Mouse (Mus musculus) embryonic facial prominence, embryonic 10.5 days (tissue): ENCODE data around the gene Crocc2. TPM values are rescaled to one million over a fixed set of nuclear protein-coding genes. Genes with fewer than 3 reads are reported as not detected.

Experiments used
- DNase-seq: peaks from one replicate; pipeline ENCODE4 v3.0.0-alpha.2; 2017; ENCODE audit warnings: low spot score
- H3K27ac ChIP-seq: fragments of 300-500 bp; sonication (generic); replicated peaks from 2 replicates; pipeline ENCODE4 v1.5.1; 2016; ENCODE audit warnings: mild to moderate bottlenecking
- H3K27me3 ChIP-seq: fragments of 300-500 bp; sonication (generic); replicated peaks from 2 replicates; pipeline ENCODE4 v1.6.1; 2016; ENCODE audit warnings: low read depth, mild to moderate bottlenecking; ENCODE audit not compliant: poor library complexity, severe bottlenecking
- H3K36me3 ChIP-seq: fragments of 300-500 bp; sonication (generic); replicated peaks from 2 replicates; pipeline ENCODE4 v1.6.1; 2016; ENCODE audit warnings: mild to moderate bottlenecking, moderate library complexity
- H3K4me1 ChIP-seq: fragments of 300-500 bp; sonication (generic); 2 replicates; pipeline ENCODE4 v1.6.1; 2016
- H3K4me3 ChIP-seq: fragments of 300-500 bp; sonication (generic); 2 replicates; pipeline ENCODE4 v1.5.1; 2016; ENCODE audit warnings: mild to moderate bottlenecking, moderate library complexity
- H3K9me3 ChIP-seq: fragments of 300-500 bp; sonication (generic); 2 replicates; pipeline ENCODE4 v1.6.1; 2016; ENCODE audit warnings: mild to moderate bottlenecking
- WGBS: fragments of 180-500 bp; shearing (Covaris S2); methylation state at CpG from one replicate; pipeline ENCODE4 v1.1.7; 2016; 5-methylcytosine and 5-hydroxymethylcytosine counted together
- polyA plus RNA-seq: library from polyadenylated mRNA; unstranded; fragments of >200 nt; fragmentation: Nextera tagmentation; extraction: Ambion mirVana; gene quantifications from 2 replicates; pipeline ENCODE4 v1.2.1, GENCODE M21; 2016

The Crocc2 gene
- polyA plus RNA-seq, result 0.19 and 0.20 TPM in 2 replicates

GRCm38 (mm10) chr1:93168295-93168775 lies at the start of gene Crocc2:
Gene Crocc2, plus strand, starts transcription at chr1:93168725.
- Histone ChIP-seq H3K27ac (no peak within 1 kb of the TSS), H3K4me3 (no peak within 1 kb of the TSS), H3K36me3 (no peaks in the 10 kb centered on the region), H3K4me1 (peaks cover 13% of the 10 kb centered on the region), H3K9me3 (no peaks in the 10 kb centered on the region), H3K27me3 (peaks cover 3% of the 10 kb centered on the region; the same call in 1 of the 2 replicates)
- 46% methylated on average over 10 of the region's 10 CpGs for WGBS
- DNase-seq, result no peak

GRCm38 (mm10) chr1:93118816-93119215 lies 49.7 kb upstream of the Crocc2 start:
- Histone ChIP-seq H3K36me3 (no peaks in the 10 kb centered on the region), H3K4me3 (no peak overlapping the region), H3K27me3 (peaks cover 13% of the 10 kb centered on the region; the same call in 1 of the 2 replicates), H3K9me3 (no peaks in the 10 kb centered on the region), H3K4me1 (peaks cover 15% of the 10 kb centered on the region), H3K27ac (no peak overlapping the region)
- no peak for DNase-seq
- 32% methylated on average over 4 of the region's 4 CpGs for WGBS

DNA sequence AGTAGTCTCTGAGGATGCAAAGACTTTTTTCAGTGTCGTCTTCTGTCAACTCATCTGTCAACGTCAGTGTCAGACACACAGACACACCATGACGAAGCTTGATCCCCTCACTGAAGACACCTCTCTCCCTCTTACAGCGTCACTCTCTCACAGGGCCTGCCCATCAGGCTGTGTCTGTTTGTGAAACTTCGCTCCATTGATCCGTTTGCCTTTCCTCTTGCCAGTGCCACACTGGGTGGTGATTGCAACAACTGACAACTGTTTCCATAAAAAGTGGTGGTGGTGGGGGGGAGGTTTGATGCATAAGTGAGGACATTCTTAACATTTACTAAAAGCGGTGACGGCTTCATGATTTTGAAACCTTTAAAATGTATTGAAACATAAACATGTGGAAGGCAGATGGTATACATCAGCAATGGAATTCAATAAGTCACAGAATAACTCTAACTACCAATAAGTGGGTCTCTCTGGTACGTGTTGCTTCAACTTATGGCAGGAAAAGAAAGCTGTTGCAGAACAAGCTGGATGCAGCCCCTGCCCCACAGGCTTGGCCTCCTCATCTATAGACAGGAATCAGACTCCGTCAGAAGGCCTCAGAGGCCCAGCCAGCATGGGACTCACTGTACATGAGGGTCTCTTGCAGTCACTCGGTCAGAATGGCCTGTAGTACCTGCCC lies 45.2 kb upstream of the Crocc2 start:
- Histone ChIP-seq H3K4me1 (peaks cover 6% of the 10 kb centered on the region), H3K27me3 (no peaks in the 10 kb centered on the region), H3K4me3 (no peak overlapping the region), H3K36me3 (no peaks in the 10 kb centered on the region), H3K9me3 (no peaks in the 10 kb centered on the region), H3K27ac (no peak overlapping the region)
- WGBS, result 80% methylated on average over 11 of the region's 11 CpGs
- DNase-seq, result no peak

- H3K4me1 ChIP-seq, result peaks cover 10% of the 10 kb centered on the region
- H3K27me3 ChIP-seq, result no peaks in the 10 kb centered on the region
- no peak for DNase-seq
- no peaks in the 10 kb centered on the region for H3K36me3 ChIP-seq
- WGBS, result 76% methylated on average over 8 of the region's 8 CpGs
- H3K27ac ChIP-seq, result no peak overlapping the region
- H3K4me3 ChIP-seq, result no peak overlapping the region
- H3K9me3 ChIP-seq, result no peaks in the 10 kb centered on the region
Measured at GRCm38 (mm10) chr1:93124066-93124465, 44.5 kb upstream of the Crocc2 start.

- 68% methylated on average over 5 of the region's 5 CpGs for WGBS
Measured at GRCm38 (mm10) chr1:93125256-93125655, 43.3 kb upstream of the Crocc2 start.

DNA sequence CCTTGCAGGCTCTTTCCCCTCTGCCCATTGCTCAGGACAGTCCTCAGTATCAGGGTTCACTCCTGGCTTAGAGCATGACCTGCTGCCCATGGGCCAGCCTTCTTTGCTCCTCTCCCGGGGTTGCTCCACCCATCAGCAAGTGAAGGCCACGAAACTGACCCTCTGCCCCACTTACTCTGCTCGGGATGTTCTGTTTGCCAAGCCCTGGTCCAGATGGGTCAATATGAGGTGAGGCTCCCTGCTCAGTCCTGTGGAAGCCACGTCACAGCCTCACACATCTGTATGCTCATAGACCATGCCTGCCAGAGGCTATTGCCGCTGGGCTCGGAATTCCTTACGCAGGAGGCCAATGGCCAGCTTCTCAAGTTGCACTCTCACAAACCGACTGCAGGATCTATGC lies 40.3 kb upstream of the Crocc2 start:
- Histone ChIP-seq H3K27me3 (no peaks in the 10 kb centered on the region), H3K27ac (no peak overlapping the region), H3K4me1 (peaks cover 18% of the 10 kb centered on the region), H3K36me3 (no peaks in the 10 kb centered on the region), H3K9me3 (no peaks in the 10 kb centered on the region), H3K4me3 (no peak overlapping the region)
- WGBS, result 78% methylated on average over 8 of the region's 8 CpGs
- no peak for DNase-seq

More at GRCm38 (mm10) chr1:93125256-93125655, 43.3 kb upstream of the Crocc2 start:
- Histone ChIP-seq H3K27me3 (no peaks in the 10 kb centered on the region), H3K9me3 (no peaks in the 10 kb centered on the region), H3K27ac (no peak overlapping the region), H3K36me3 (no peaks in the 10 kb centered on the region), H3K4me1 (peaks cover 18% of the 10 kb centered on the region), H3K4me3 (no peak overlapping the region)
- DNase-seq, result no peak

- Histone ChIP-seq H3K9me3 (no peaks in the 10 kb centered on the region), H3K4me3 (no peak overlapping the region), H3K4me1 (peaks cover 18% of the 10 kb centered on the region), H3K36me3 (no peaks in the 10 kb centered on the region), H3K27ac (no peak overlapping the region), H3K27me3 (no peaks in the 10 kb centered on the region)
- 16% methylated on average over 6 of the region's 6 CpGs for WGBS
- peak; percentile 59 for DNase-seq
Measured at GRCm38 (mm10) chr1:93128710-93129349, 39.7 kb upstream of the Crocc2 start.

DNA sequence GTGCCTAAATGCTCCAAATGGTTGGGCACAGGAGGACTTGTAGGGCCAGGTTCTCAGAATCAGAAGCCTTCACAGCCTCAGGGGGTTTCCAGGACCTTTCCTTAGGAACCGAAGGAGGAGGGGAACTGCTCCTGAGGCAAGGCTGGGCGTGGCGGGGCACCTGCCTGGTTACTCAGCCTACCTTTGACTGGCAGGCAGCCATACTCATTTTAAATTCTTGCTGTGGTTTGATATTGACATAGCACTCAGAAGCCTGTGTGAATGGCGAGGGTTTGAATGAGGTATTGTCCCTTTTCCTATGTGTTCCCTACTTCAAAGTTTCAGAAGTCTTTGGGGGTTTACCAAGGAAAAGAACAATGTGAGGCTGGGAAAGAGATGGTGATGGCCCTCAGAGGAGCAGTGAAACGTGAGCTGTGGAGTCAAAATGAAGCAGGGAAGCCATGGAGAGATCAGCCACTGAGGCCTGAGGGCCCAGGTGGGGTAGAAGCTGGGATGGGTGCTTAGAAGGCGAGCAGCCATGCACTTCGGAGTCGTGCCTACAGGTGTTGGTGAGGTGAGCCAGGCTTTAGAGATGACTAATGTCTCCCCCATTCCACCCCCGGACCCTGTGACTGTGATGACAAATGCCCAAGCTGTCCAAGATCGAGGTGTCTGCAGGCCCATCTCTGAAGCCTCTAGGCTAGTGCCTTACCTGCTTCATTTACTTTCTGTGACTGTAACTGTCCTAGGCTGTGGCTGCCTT lies 38.1 kb upstream of the Crocc2 start:
- WGBS, result 66% methylated on average over 10 of the region's 10 CpGs
- Histone ChIP-seq H3K27me3 (no peaks in the 10 kb centered on the region), H3K4me1 (peaks cover 20% of the 10 kb centered on the region), H3K27ac (no peak overlapping the region), H3K9me3 (no peaks in the 10 kb centered on the region), H3K4me3 (no peak overlapping the region), H3K36me3 (no peaks in the 10 kb centered on the region)
- DNase-seq, result no peak

DNA sequence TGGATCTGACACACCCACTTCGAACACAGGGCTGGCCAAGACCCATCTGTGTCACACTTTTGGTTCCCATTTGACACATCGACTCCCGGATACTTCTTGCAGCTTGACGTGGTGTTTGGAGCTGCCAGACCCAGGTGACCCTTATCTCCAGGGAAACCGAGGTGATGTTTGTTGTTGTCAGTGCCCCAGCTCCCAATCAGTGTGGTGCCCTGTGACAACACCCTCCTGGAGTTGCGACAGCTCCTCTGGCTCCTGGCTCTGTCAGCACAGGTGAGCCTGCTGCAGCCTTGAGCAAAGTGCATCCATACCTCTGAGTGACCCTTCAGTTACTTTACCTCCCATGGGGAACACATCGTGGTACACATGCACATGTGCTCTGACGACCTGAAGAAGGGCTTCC lies 35.8 kb upstream of the Crocc2 start:
- H3K36me3 ChIP-seq, result no peaks in the 10 kb centered on the region
- H3K4me3 ChIP-seq, result no peak overlapping the region
- H3K27me3 ChIP-seq, result no peaks in the 10 kb centered on the region
- H3K27ac ChIP-seq, result no peak overlapping the region
- no peak for DNase-seq
- H3K9me3 ChIP-seq, result no peaks in the 10 kb centered on the region
- H3K4me1 ChIP-seq, result peaks cover 24% of the 10 kb centered on the region
- 68% methylated on average over 8 of the region's 8 CpGs for WGBS

DNA sequence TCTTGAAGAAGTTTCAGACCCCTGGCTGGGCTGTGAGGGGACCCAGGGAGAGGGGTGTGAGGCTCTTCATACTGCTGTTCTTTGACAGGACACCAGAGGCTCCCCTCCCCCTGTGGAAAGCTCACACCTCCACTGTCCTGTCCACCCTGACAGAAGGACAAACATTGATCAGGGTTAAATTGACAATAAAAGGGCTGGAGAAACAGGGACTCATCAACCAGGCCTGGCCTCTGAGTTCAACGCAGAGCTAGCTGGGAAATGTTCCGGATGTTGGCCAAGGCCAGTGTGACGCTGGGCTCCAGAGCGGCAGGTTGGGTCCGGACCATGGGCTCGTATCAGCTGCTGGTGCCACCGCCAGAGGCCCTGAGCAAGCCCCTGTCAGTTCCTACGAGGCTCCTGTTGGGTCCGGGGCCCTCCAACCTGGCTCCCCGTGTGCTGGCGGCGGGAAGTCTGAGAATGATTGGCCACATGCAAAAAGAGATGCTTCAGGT lies 33.4 kb upstream of the Crocc2 start, which contains the start of gene Agxt:
Agxt (plus strand) TSS at position 205 of the 491 bp plus-strand sequence.
- Histone ChIP-seq H3K4me3 (no peak within 1 kb of the TSS), H3K9me3 (no peaks in the 10 kb centered on the region), H3K27ac (no peak within 1 kb of the TSS; the same call in 1 of the 2 replicates), H3K4me1 (peaks cover 13% of the 10 kb centered on the region), H3K36me3 (no peaks in the 10 kb centered on the region), H3K27me3 (no peaks in the 10 kb centered on the region)
- no peak for DNase-seq
- WGBS, result 90% methylated on average over 12 of the region's 12 CpGs

GRCm38 (mm10) chr1:93138534-93138933 lies 30.0 kb upstream of the Crocc2 start:
- no peak overlapping the region for H3K27ac ChIP-seq
- no peaks in the 10 kb centered on the region for H3K27me3 ChIP-seq
- peaks cover 11% of the 10 kb centered on the region for H3K4me1 ChIP-seq
- no peak for DNase-seq
- H3K36me3 ChIP-seq, result no peaks in the 10 kb centered on the region
- H3K9me3 ChIP-seq, result no peaks in the 10 kb centered on the region
- whole genome bisulfite sequencing, result 90% methylated on average over 6 of the region's 6 CpGs
- H3K4me3 ChIP-seq, result no peak overlapping the region

DNA sequence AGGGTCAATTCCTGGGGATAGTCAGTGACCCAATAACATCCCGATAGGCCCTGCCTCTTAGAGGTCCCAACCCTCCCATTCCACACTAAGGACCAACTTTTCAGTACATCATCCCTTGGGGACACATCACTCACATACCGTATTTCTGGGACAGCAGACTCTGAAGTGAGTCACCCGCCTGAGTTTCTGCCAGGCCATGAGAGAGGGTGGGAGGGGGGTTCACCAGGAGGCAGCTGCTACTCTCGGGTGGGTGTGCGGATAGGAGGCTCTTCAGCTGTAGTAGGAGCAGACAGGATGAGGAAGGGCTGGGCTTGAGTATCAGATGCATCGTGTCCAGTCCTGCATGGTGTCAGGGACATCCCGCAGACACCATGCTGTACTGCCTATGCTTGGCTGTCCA lies 28.8 kb upstream of the Crocc2 start:
- no peaks in the 10 kb centered on the region for H3K9me3 ChIP-seq
- no peak for DNase-seq
- 87% methylated on average over 7 of the region's 7 CpGs for WGBS
- no peaks in the 10 kb centered on the region for H3K36me3 ChIP-seq
- no peak overlapping the region for H3K27ac ChIP-seq
- no peak overlapping the region for H3K4me3 ChIP-seq
- H3K27me3 ChIP-seq, result no peaks in the 10 kb centered on the region
- peaks cover 21% of the 10 kb centered on the region for H3K4me1 ChIP-seq
